Mouse (Mus musculus) liver, embryonic 14.5 days (tissue): ENCODE results near the gene Syce3.

Experiments
- CTCF ChIP-seq: IDR thresholded peaks from 2 replicates; pipeline ENCODE4 v1.5.1; 2016; ENCODE audit warnings: antibody characterized with exemption, low read depth, control low read depth
- EP300 ChIP-seq: IDR thresholded peaks from 2 replicates; pipeline ENCODE4 v1.6.1; 2016; ENCODE audit warnings: antibody characterized with exemption, low read depth

- TF ChIP-seq CTCF (no peak), EP300 (no peak)
Observed at GRCm38 (mm10) chr15:89374801-89375534, 35.3 kb downstream of the Syce3 start.
